In genomic region chr4:129761606-129762005, GRCm38 (mm10) we compare ENCODE assay signal across 21 mouse cellular contexts. TPM values are rescaled to one million over a fixed set of nuclear protein-coding genes. Genes with fewer than 3 reads are reported as not detected.
DNase-seq lines count a peak whose midpoint lies in the region; ATAC-seq lines count a peak whose summit lies in the region.
"Had no signal": no experiment of that assay in that cellular context is flagged by ENCODE, and none has a peak within 500 bp of the region (broad histone marks: within the 10 kb centered on the region; RNA-seq: fewer than 3 reads in every experiment).

No protein-coding gene starts in this region.

- H3K9me3 ChIP-seq in midbrain, embryonic 15.5 days, result no peaks in the 10 kb centered on the region
- H3K9me3 ChIP-seq: embryonic facial prominence, embryonic 10.5 days; limb, embryonic 13.5 days had no signal

- no peak overlapping the region for H3K9ac ChIP-seq in midbrain, embryonic 15.5 days
- H3K9ac ChIP-seq: limb, embryonic 13.5 days had no signal

- peak; percentile 66 for ATAC-seq in monocyte, adult 5-6 weeks (replicated peaks; ENCODE audit: insufficient number of reproducible peaks, low FRiP score, low TSS enrichment, poor library complexity, severe bottlenecking)
- ATAC-seq in midbrain, embryonic 15.5 days (replicated peaks), result no peak

- H3K4me2 ChIP-seq in midbrain, embryonic 15.5 days, result no peak overlapping the region
- H3K4me2 ChIP-seq: heart, embryonic 11.5 days; limb, embryonic 13.5 days had no signal

- DNase-seq in lung, postnatal 36 days, result peak; percentile 20
- no peak for DNase-seq in lung, postnatal 10 days
- DNase-seq in T-cell, adult 2 months (ENCODE audit: low spot score), result peak; percentile 85
- DNase-seq in thymus, postnatal 14 days, result peak; percentile 79
- no peak for DNase-seq in urinary bladder, postnatal 4 days (ENCODE audit: low spot score in 2 of 2)
- no peak for DNase-seq in urinary bladder, postnatal 10 days (ENCODE audit: low spot score)
- DNase-seq: cerebellum, postnatal 10 days; gastrocnemius, postnatal 14 days; heart, postnatal 4 days; lung, adult 2 months; right cerebral cortex, adult 18-20 months had no signal

- H3K36me3 ChIP-seq in midbrain, embryonic 15.5 days (replicated peaks), result no peaks in the 10 kb centered on the region
- H3K36me3 ChIP-seq: embryonic facial prominence, embryonic 10.5 days; limb, embryonic 13.5 days had no signal

- no peak overlapping the region for H3K4me3 ChIP-seq in midbrain, embryonic 15.5 days
- H3K4me3 ChIP-seq: embryonic facial prominence, embryonic 10.5 days; erythroblast, embryonic 14.5 days; layer of hippocampus, adult 2 months; left cerebral cortex, adult 2 months; limb, embryonic 13.5 days had no signal

- 95% methylated on average over 12 of the region's 12 CpGs for WGBS in midbrain, embryonic 15.5 days

- H3K27ac ChIP-seq in midbrain, embryonic 15.5 days, result no peak overlapping the region
- H3K27ac ChIP-seq: embryonic facial prominence, embryonic 10.5 days; kidney, postnatal 0 days; layer of hippocampus, adult 2 months; left cerebral cortex, adult 2 months; limb, embryonic 13.5 days had no signal

- no peaks in the 10 kb centered on the region for H3K27me3 ChIP-seq in midbrain, embryonic 15.5 days (replicated peaks)
- H3K27me3 ChIP-seq: CH12.LX; limb, embryonic 13.5 days had no signal

- H3K4me1 ChIP-seq in midbrain, embryonic 15.5 days, result no peaks in the 10 kb centered on the region
- H3K4me1 ChIP-seq: embryonic facial prominence, embryonic 10.5 days had no signal

RNA-seq across cellular contexts. Expression of gene Khdrbs1, which starts 19.5 kb away (rescaled TPM):
- 89.2 to 110 TPM (median 89.5 TPM) in 3 replicates for total RNA-seq in monocyte, adult 5-6 weeks (2017)
- 137 and 138 TPM in 2 replicates for polyA plus RNA-seq in midbrain, embryonic 15.5 days (2015; fragmentation: Nextera tagmentation; extraction: Ambion mirVana)

RNA-seq across cellular contexts. Expression of gene Ptp4a2, which starts 49.4 kb away (rescaled TPM):
- total RNA-seq in monocyte, adult 5-6 weeks (2017), result 478 to 539 TPM (median 505 TPM) in 3 replicates
- polyA plus RNA-seq in midbrain, embryonic 15.5 days (2015; fragmentation: Nextera tagmentation; extraction: Ambion mirVana), result 220 and 223 TPM in 2 replicates

Comparison
In these comparisons a context has a peak if more than half of its experiments do, and no peak if none do; other contexts are left out.
1. DNase-seq: peak in lung, postnatal 36 days (single experiment), T-cell, adult 2 months (single experiment) and thymus, postnatal 14 days (single experiment); none in lung, postnatal 10 days (single experiment), urinary bladder, postnatal 4 days (0 of 2) and urinary bladder, postnatal 10 days (single experiment).